In the genomic region with DNA sequence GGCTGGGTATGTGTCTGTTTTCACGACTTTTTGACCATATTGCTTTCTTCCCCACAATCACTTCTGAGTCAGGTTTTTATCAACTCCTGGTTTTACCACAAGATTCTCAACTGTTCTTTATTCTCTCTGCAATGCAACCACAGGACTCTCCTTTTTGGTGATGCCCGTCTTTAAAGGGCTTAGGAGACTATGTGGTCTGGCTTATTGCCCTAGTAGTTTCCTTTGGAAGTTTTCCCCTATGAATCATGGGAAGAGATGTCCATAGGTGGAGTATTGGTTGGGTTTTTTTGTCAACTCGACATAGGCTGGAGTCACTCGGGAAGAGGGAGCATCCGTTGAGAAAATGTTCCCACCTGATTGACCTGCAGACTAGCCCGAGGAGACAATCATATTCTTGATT, we compare ENCODE assay signal across 26 mouse cellular contexts. TPM values are rescaled to one million over a fixed set of nuclear protein-coding genes. Genes with fewer than 3 reads are reported as not detected.
DNase-seq lines count a peak whose midpoint lies in the region; ATAC-seq lines count a peak whose summit lies in the region.
"Had no signal": no experiment of that assay in that cellular context is flagged by ENCODE, and none has a peak within 500 bp of the region (broad histone marks: within the 10 kb centered on the region; RNA-seq: fewer than 3 reads in every experiment).

No protein-coding gene starts in this region.

- peak overlapping the region; percentile 35 for H3K4me3 ChIP-seq in megakaryocyte, embryonic 14.5 days (replicated peaks)
- H3K4me3 ChIP-seq: embryonic facial prominence, embryonic 10.5 days; embryonic facial prominence, embryonic 12.5 days; forebrain, embryonic 13.5 days; forebrain, embryonic 15.5 days had no signal

- DNase-seq in NIH3T3 (ENCODE audit: low read depth): peak; percentile 58
- DNase-seq in spleen, adult 18-20 months: no peak
- DNase-seq in kidney, adult 11 months: no peak
- DNase-seq: adrenal gland, adult 8-10 months; adrenal gland, postnatal 14 days; adrenal gland, postnatal 36 days; cerebellum, adult 11-12 months; cerebellum, adult 2 months; cerebellum, adult 9-10 months; cerebellum, postnatal 10 days; cerebellum, postnatal 25 days; forebrain, postnatal 0 days had no signal

- H3K4me1 ChIP-seq in megakaryocyte, embryonic 14.5 days: peaks cover 30% of the 10 kb centered on the region
- H3K4me1 ChIP-seq: embryonic facial prominence, embryonic 12.5 days; forebrain, embryonic 13.5 days; forebrain, embryonic 15.5 days had no signal

- no peaks in the 10 kb centered on the region for H3K36me3 ChIP-seq in megakaryocyte, embryonic 14.5 days (replicated peaks; ENCODE audit: low read length)
- H3K36me3 ChIP-seq: embryonic facial prominence, embryonic 10.5 days; embryonic facial prominence, embryonic 12.5 days; forebrain, embryonic 15.5 days; G1E had no signal

- no peak for ATAC-seq in megakaryocyte, adult 5-6 weeks (ENCODE audit: poor library complexity, severe bottlenecking)
- ATAC-seq: activated CD4-positive, CD25-positive, alpha-beta regulatory T cell, adult 4 months; CD4-positive, CD25-positive, alpha-beta regulatory T cell, adult 4 months; forebrain, embryonic 13.5 days; forebrain, embryonic 15.5 days; forebrain, postnatal 0 days; Patski had no signal

- no peaks in the 10 kb centered on the region for H3K9me3 ChIP-seq in megakaryocyte, embryonic 14.5 days
- H3K9me3 ChIP-seq: embryonic facial prominence, embryonic 10.5 days; embryonic facial prominence, embryonic 12.5 days; forebrain, embryonic 13.5 days; forebrain, embryonic 15.5 days; G1E had no signal

- H3K27me3 ChIP-seq in megakaryocyte, embryonic 14.5 days (replicated peaks): peaks cover 14% of the 10 kb centered on the region
- H3K27me3 ChIP-seq: CH12.LX; embryonic facial prominence, embryonic 12.5 days; forebrain, embryonic 13.5 days; forebrain, embryonic 15.5 days had no signal

RNA-seq across cellular contexts. Expression of a gene that starts 3.3 kb away (rescaled TPM):
- not detected in 2 replicates for polyA plus RNA-seq in megakaryocyte, embryonic 14.5 days (2012; ENCODE audit: insufficient read depth, low replicate concordance)
- not detected in 2 replicates for total RNA-seq in megakaryocyte, adult 5-6 weeks (2015)
- total RNA-seq in megakaryocyte, adult 5-6 weeks (2017): not detected in 2 replicates
- total RNA-seq: adrenal gland, adult 18-20 months; adrenal gland, adult 8-10 months; adrenal gland, postnatal 14 days; adrenal gland, postnatal 36 days; CH12.LX; forebrain, postnatal 0 days; G1E had no signal
- polyA plus RNA-seq: activated CD4-positive, CD25-positive, alpha-beta regulatory T cell, adult 4 months; CD4-positive, CD25-positive, alpha-beta regulatory T cell, adult 4 months; cerebellum, adult 2 months; cortical plate, adult 2 months; embryonic facial prominence, embryonic 10.5 days; embryonic facial prominence, embryonic 12.5 days; forebrain, embryonic 11.5 days; forebrain, embryonic 13.5 days; G1E; Patski had no signal

RNA-seq across cellular contexts. Expression of a gene that starts 32.8 kb away (rescaled TPM):
- not detected in 2 replicates for polyA plus RNA-seq in megakaryocyte, embryonic 14.5 days (2012; ENCODE audit: insufficient read depth, low replicate concordance)
- not detected in 2 replicates for total RNA-seq in megakaryocyte, adult 5-6 weeks (2015)
- total RNA-seq in megakaryocyte, adult 5-6 weeks (2017): not detected in 2 replicates
- total RNA-seq: CH12.LX, G1E had no signal
- polyA plus RNA-seq: activated CD4-positive, CD25-positive, alpha-beta regulatory T cell, adult 4 months; CD4-positive, CD25-positive, alpha-beta regulatory T cell, adult 4 months; G1E; Patski had no signal

RNA-seq across cellular contexts. Expression of a gene that starts 34.6 kb away (rescaled TPM):
- 101 and 144 TPM in 2 replicates for polyA plus RNA-seq in megakaryocyte, embryonic 14.5 days (2012; ENCODE audit: insufficient read depth, low replicate concordance)
- total RNA-seq in megakaryocyte, adult 5-6 weeks (2015): 17.9 and 22.9 TPM in 2 replicates
- total RNA-seq in megakaryocyte, adult 5-6 weeks (2017): 31.4 and 34.2 TPM in 2 replicates

RNA-seq across cellular contexts. Expression of a gene that starts 59.0 kb away (rescaled TPM):
- polyA plus RNA-seq in megakaryocyte, embryonic 14.5 days (2012; ENCODE audit: insufficient read depth, low replicate concordance): 0.63 TPM in 1 of 2 replicates, not detected in the other
- 81.4 and 90.7 TPM in 2 replicates for total RNA-seq in megakaryocyte, adult 5-6 weeks (2015)
- 97.2 and 115 TPM in 2 replicates for total RNA-seq in megakaryocyte, adult 5-6 weeks (2017)
